Mouse (Mus musculus) small intestine, adult 2 months (tissue): Measurements from ENCODE around the gene Fat4.

Experiments
- CTCF ChIP-seq: fragments of 200-500 bp; IDR thresholded peaks from 2 replicates; pipeline ENCODE4 v1.5.1; 2012; ENCODE audit warnings: low read depth, mild to moderate bottlenecking, control low read depth, inconsistent platforms, low read length, moderate library complexity, mixed read lengths; ENCODE audit not compliant: insufficient replicate concordance, insufficient read length; ENCODE audit errors: extremely low read depth
- POLR2A ChIP-seq: fragments of 200-500 bp; IDR thresholded peaks from 2 replicates; pipeline ENCODE4 v1.6.1; 2012; ENCODE audit warnings: low read depth, mild to moderate bottlenecking, control low read depth, inconsistent platforms, low read length, moderate library complexity

- no peak for TF ChIP-seq CTCF
- no peak for TF ChIP-seq POLR2A
Measured at GRCm38 (mm10) chr3:38913488-38914105, 26.9 kb downstream of the Fat4 start.
